Mouse (Mus musculus) T-helper 1 cell (primary cell): ENCODE measurements at regions not wholly inside any gene's neighbourhood (a gene's known extent, or its start where the extent isn't known, plus 50 kb on each side); places are given as distances from the start of the nearest gene placed in this dataset.

ENCODE experiments used
- in situ Hi-C: fragments of 300-600 bp; cut with MboI, MseI; formaldehyde crosslinking; loops from one replicate; pipeline ENCODE4 v1.15.1; 2025; ENCODE audit warnings: high pct_unique_total_duplicates

GRCm38 (mm10) chr13:44128506-44129274, 344.1 kb downstream of the Cd83 start:
- in situ Hi-C loops = no loop called here

GRCm38 (mm10) chr13:44131916-44132315, 347.3 kb downstream of the Cd83 start:
- in situ Hi-C loops = no loop called here

GRCm38 (mm10) chr13:44132510-44132909, 347.9 kb downstream of the Cd83 start:
- in situ Hi-C loops = no loop called here

- in situ Hi-C loops = no loop called here
These were observed 348.9 kb downstream of the Cd83 start for GRCm38 (mm10) chr13:44133436-44133835.

- in situ Hi-C loops = no loop called here
These were observed 356.6 kb downstream of the Cd83 start for GRCm38 (mm10) chr13:44141181-44141580.

- in situ Hi-C loops = no loop called here
These were observed 360.9 kb downstream of the Cd83 start for GRCm38 (mm10) chr13:44145441-44145840.

- in situ Hi-C loops = no loop called here
These were observed 363.3 kb downstream of the Cd83 start for GRCm38 (mm10) chr13:44147841-44148240.

GRCm38 (mm10) chr13:44149499-44149898, 364.9 kb downstream of the Cd83 start:
- in situ Hi-C loops = no loop called here

- in situ Hi-C loops = no loop called here
These were observed 367.0 kb downstream of the Cd83 start for GRCm38 (mm10) chr13:44151526-44151925.

- in situ Hi-C loops = no loop called here
These were observed 368.4 kb downstream of the Cd83 start for GRCm38 (mm10) chr13:44152806-44153613.

- in situ Hi-C loops = no loop called here
These were observed 369.2 kb downstream of the Cd83 start for GRCm38 (mm10) chr13:44153784-44154183.

GRCm38 (mm10) chr13:44155956-44156355, 371.4 kb downstream of the Cd83 start:
- in situ Hi-C loops = no loop called here

- in situ Hi-C loops = no loop called here
These were observed 372.0 kb downstream of the Cd83 start for GRCm38 (mm10) chr13:44156546-44156945.

GRCm38 (mm10) chr13:44157236-44157635, 372.7 kb downstream of the Cd83 start:
- in situ Hi-C loops = no loop called here

- in situ Hi-C loops = no loop called here
These were observed 373.8 kb downstream of the Cd83 start for GRCm38 (mm10) chr13:44158364-44158763.

GRCm38 (mm10) chr13:44159346-44159745, 374.8 kb downstream of the Cd83 start:
- in situ Hi-C loops = no loop called here

GRCm38 (mm10) chr13:44164746-44165145, 380.2 kb downstream of the Cd83 start:
- in situ Hi-C loops = no loop called here

GRCm38 (mm10) chr13:44167186-44167585, 382.6 kb downstream of the Cd83 start:
- in situ Hi-C loops = no loop called here

GRCm38 (mm10) chr13:44168186-44168585, 383.6 kb downstream of the Cd83 start:
- in situ Hi-C loops = no loop called here

- in situ Hi-C loops = no loop called here
These were observed 387.1 kb downstream of the Cd83 start for GRCm38 (mm10) chr13:44171639-44172038.

- in situ Hi-C loops = no loop called here
These were observed 388.1 kb downstream of the Cd83 start for GRCm38 (mm10) chr13:44172701-44173100.

GRCm38 (mm10) chr13:44174236-44174635, 389.7 kb downstream of the Cd83 start:
- in situ Hi-C loops = no loop called here
